Mouse (Mus musculus) megakaryocyte progenitor cell, adult 5-6 weeks (primary cell): ENCODE results near the gene Gphn. TPM values are rescaled to one million over a fixed set of nuclear protein-coding genes. Genes with fewer than 3 reads are reported as not detected.

Source experiments
- ATAC-seq: replicated peaks from 2 replicates; pipeline ENCODE4 v1.8.0; 2016; ENCODE audit warnings: mild to moderate bottlenecking, moderate TSS enrichment, inconsistent platforms; ENCODE audit not compliant: poor library complexity
- total RNA-seq, 2 experiments: library from RNA; stranded (forward) in 1 of 2; stranded (reverse) in 1 of 2; fragments of 157-497, 149-512 nt in 1 of 2; fragments of 200-1000 nt in 1 of 2; gene quantifications; 2 replicates each; pipeline versions ENCODE4 v1.2.3 to v1.2.4; 2015 to 2017

Gene Gphn
- total RNA-seq (2015) (12.6 and 17.2 TPM in 2 replicates), total RNA-seq (2017) (12.7 and 18.5 TPM in 2 replicates)

GRCm38 (mm10) chr12:78225707-78226518, at the start of gene Gphn:
Gphn (plus strand) TSS chr12:78226379.
- peak; percentile 80 for ATAC-seq

GRCm38 (mm10) chr12:78181452-78181851, 44.7 kb upstream of the Gphn start:
- no peak for ATAC-seq

GRCm38 (mm10) chr12:78193942-78194341, 32.2 kb upstream of the Gphn start, which contains the start of gene Gm6657:
Gm6657 (plus strand) TSS chr12:78194242.
- no peak for ATAC-seq

- no peak for ATAC-seq
Observed at GRCm38 (mm10) chr12:78195368-78195767, 30.8 kb upstream of the Gphn start.

- no peak for ATAC-seq
Observed at GRCm38 (mm10) chr12:78203646-78204045, 22.5 kb upstream of the Gphn start.

GRCm38 (mm10) chr12:78205915-78206570, 20.1 kb upstream of the Gphn start:
- peak; percentile 95 for ATAC-seq

GRCm38 (mm10) chr12:78206571-78206960, 19.6 kb upstream of the Gphn start:
- no peak for ATAC-seq

GRCm38 (mm10) chr12:78209856-78210255, 16.3 kb upstream of the Gphn start:
- ATAC-seq: no peak

- ATAC-seq: no peak
Observed at GRCm38 (mm10) chr12:78215490-78215889, 10.7 kb upstream of the Gphn start.

GRCm38 (mm10) chr12:78219191-78219825, 6.9 kb upstream of the Gphn start:
- peak; percentile 37 for ATAC-seq

- peak; percentile 53 for ATAC-seq
Observed at GRCm38 (mm10) chr12:78226519-78226875, 318 bp downstream of the Gphn start.

GRCm38 (mm10) chr12:78227021-78227932, 1.1 kb downstream of the Gphn start:
- ATAC-seq: no peak

- no peak for ATAC-seq
Observed at GRCm38 (mm10) chr12:78228139-78228538, 2.0 kb downstream of the Gphn start.

GRCm38 (mm10) chr12:78232560-78232959, 6.4 kb downstream of the Gphn start:
- ATAC-seq: no peak

- no peak for ATAC-seq
Observed at GRCm38 (mm10) chr12:78248366-78248765, 22.2 kb downstream of the Gphn start.

- no peak for ATAC-seq
Observed at GRCm38 (mm10) chr12:78249151-78249550, 23.0 kb downstream of the Gphn start.

GRCm38 (mm10) chr12:78277386-78277785, 51.2 kb downstream of the Gphn start:
- ATAC-seq: no peak

- no peak for ATAC-seq
Observed at GRCm38 (mm10) chr12:78290384-78290783, 64.2 kb downstream of the Gphn start.

GRCm38 (mm10) chr12:78298824-78299398, 72.7 kb downstream of the Gphn start:
- no peak for ATAC-seq

- ATAC-seq: no peak
Observed at GRCm38 (mm10) chr12:78315106-78315505, 88.9 kb downstream of the Gphn start.
